Mouse (Mus musculus) spleen, adult 18-20 months (tissue): ENCODE results near the gene Gm20662.

Experiments
- DNase-seq, 2 experiments: peaks; one replicate each; pipeline ENCODE4 v3.0.0; 2022; ENCODE audit warnings: mixed read lengths in 2 of 2

The Gm20662 gene

DNA sequence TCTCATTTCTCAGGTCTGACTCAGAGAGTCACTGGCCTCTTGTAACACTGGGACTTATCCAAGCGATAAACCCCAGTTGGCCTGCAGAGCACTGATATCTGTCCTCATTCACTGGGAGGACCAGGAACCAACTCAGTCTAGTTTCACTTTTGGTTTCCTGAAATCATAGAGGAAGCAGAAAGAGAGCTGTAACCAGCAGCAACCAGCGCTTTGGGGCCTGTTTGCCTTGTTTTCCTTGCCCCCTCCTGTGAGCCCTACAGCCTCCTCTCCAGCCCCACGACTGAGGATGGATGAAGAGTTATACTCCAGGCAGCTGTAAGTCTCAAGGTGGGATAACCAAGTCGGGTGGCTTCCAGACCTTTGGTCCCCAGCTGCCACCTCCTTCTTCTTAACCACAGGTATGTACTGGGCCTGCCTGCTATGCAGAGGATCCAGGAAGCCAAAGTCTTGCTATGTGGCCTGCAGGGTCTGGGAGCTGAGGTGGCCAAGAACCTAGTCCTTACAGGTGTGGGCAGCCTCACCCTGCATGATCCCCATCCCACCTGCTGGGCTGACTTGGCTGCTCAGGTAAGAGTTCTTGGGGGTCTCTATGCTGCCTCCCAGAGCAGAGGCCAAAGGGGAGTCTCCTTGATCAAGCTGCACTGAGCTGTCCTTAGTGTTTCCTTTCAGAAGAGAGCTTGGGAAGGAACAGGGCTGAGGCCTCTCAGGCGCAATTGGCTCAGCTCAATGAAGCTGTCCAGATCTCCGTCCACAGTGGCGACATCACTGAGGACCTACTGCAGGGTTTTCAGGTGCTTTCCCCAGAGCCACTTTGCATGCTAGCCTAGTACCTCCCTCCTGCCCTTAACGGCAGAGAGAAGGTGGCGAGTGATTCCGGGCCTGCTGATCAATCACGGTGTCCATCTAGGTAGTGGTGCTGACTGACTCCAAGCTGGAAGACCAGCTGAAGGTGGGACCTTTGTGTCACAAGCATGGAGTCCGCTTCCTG lies 20.5 kb upstream of the Gm20662 start, which contains the start of gene Uba7:
Uba7 (plus strand) TSS at position 107 of the 988 bp plus-strand sequence.
- peak; percentile 27 to 42 for DNase-seq

DNA sequence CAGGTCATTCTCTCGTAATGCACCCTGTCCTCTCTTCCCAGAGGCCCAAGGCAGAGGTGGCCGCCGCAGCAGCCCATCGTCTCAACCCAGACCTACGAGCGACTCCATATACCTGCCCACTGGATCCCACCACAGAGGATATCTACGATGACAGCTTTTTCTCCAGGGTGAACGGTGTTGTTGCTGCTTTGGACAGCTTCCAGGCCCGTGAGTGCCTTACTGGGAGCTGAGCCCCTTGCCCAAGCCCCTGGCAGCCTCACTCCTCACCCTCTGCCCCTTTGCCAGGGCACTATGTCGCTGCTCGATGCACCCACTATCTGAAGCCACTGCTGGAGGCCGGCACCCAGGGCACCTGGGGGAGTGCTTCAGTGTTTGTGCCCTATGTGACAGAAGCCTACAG lies 17.3 kb upstream of the Gm20662 start:
- no peak for DNase-seq

GRCm38 (mm10) chr9:107981684-107982605 lies 14.2 kb upstream of the Gm20662 start:
- no peak for DNase-seq

GRCm38 (mm10) chr9:107982681-107983346 lies 13.3 kb upstream of the Gm20662 start, which contains the start of gene Gm20661:
Gene Gm20661, plus strand, starts transcription at chr9:107983058.
- DNase-seq = peak; percentile 24 to 38

- DNase-seq = peak; percentile 49 to 58
Measured at GRCm38 (mm10) chr9:107983421-107983890, 12.7 kb upstream of the Gm20662 start.

GRCm38 (mm10) chr9:107984052-107984753 lies 11.9 kb upstream of the Gm20662 start:
- no peak for DNase-seq

DNA sequence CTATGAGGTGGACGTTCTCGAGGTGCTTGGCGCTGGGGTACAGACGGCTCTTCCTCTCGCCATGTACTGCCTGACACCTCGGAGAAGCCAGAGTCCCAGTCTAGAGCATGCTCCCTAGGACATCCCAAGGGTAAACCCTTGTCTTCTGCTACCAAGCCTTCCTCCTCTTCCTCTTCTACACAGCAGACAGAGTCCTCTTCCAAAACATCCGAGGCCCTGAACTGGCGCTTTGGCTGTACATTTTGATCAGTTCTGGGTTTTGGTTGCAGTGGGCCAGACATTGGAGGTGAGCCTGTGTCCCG lies 11.4 kb upstream of the Gm20662 start:
- no peak for DNase-seq

DNA sequence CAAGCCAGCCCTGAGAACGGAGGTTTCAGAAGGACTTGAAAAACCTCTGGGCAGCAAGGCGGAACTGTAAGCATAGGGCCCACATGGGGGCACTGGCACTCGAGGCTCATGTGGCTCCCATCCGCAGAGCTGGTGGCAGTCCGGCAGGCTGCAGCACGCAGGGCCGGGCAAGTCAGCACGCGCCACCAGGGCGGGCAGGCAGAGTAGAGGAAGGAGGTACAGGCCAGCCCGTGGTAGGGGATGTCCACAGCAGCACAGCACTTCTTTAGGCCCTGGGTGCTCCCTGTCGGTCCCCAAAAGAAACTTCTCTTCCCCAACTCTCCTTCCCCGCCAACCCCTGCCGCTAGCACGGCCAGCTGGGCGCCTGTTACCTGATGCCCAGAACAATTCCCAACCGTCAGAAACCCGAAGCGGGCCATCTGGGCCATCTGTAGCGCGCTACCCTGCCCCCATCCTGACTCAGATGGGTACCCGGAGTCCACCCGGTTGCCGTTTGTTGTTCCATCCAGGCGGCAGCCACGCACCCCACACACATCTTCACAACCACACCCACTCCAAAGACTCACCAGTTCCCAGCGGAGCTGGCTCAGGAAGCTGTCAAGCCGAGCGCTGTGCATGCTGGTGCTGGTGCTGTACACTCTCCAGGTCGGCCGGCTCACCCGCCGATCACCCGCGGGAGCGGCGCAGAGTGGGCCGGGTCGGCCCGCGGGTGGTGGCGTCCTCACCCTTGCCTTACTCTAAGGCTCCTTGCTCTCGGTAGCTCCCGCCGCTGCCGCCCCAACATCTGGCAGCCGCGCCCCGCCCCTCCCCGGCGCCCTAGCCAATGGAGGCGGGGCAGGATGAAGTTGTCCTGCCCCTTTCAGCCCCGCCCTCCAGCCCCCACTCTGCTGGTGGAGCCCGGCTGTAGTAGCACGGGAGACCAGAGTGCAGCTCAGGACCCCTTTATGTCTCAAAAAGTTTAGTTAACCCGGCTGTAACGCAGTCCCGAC lies 10.7 kb upstream of the Gm20662 start, which contains the start of gene Inka1:
Inka1 (minus strand) TSS at position 749 of the 989 bp plus-strand sequence.
- DNase-seq = peak; percentile 88 to 95

- peak; percentile 72 to 81 for DNase-seq
Measured at GRCm38 (mm10) chr9:107986376-107986775, 9.8 kb upstream of the Gm20662 start.

- DNase-seq = no peak
Measured at GRCm38 (mm10) chr9:107987950-107988349, 8.2 kb upstream of the Gm20662 start.

GRCm38 (mm10) chr9:107992197-107992596 lies 4.0 kb upstream of the Gm20662 start, which contains the start of gene Cdhr4:
Gene Cdhr4, plus strand, starts transcription at chr9:107992497.
- DNase-seq = no peak

GRCm38 (mm10) chr9:107993013-107993412 lies 3.1 kb upstream of the Gm20662 start:
- DNase-seq = no peak

DNA sequence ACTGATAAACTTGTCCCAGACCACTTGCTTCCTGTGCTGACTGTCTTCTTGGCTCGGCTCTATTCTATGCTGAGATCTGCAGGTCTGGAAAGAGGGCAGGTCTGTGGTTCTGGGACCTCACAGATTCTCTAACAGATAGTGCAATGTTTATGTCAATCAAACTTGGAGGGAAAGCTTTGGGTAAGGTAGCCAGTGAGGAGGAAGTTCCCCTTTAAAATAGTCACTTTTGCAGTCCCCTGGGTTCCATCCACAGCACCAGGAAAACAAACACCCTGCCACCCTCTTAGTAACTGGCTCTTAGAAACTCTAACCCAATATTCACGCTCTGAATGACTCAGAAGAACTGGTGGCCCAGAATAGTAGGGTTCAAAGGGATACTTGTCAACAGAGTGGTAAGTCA lies 1.7 kb upstream of the Gm20662 start:
- DNase-seq = no peak

- no peak for DNase-seq
Measured at GRCm38 (mm10) chr9:107995513-107995912, 636 bp upstream of the Gm20662 start.

GRCm38 (mm10) chr9:108001922-108002770 lies 6.0 kb downstream of the Gm20662 start, which contains the start of gene Ip6k1:
Gene Ip6k1, plus strand, starts transcription at chr9:108002501.
- peak; percentile 99 for DNase-seq

GRCm38 (mm10) chr9:108002778-108003530 lies 6.8 kb downstream of the Gm20662 start:
- no peak for DNase-seq

- peak in 1 of 2 experiments; percentile 16 for DNase-seq
Measured at GRCm38 (mm10) chr9:108003531-108003890, 7.4 kb downstream of the Gm20662 start.

DNA sequence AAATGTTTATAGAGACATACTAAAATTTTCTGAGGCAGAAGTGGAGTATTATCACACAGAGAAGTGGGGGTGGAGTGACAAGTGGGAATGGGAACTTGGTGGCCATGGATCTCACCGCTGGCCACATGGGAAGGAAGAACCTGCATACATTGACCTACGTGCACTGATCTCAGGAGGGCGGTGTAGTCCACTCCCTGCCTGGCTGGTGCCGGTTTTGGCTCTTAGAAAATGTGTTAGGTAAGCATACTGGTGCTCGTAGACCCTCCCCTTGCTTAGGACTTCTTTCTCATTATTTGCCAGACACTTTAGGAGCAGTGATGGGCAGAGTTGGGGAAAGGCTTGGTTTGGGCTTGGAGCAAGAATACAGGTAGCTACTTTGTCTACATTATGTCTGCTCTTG lies 11.9 kb downstream of the Gm20662 start:
- no peak for DNase-seq

DNA sequence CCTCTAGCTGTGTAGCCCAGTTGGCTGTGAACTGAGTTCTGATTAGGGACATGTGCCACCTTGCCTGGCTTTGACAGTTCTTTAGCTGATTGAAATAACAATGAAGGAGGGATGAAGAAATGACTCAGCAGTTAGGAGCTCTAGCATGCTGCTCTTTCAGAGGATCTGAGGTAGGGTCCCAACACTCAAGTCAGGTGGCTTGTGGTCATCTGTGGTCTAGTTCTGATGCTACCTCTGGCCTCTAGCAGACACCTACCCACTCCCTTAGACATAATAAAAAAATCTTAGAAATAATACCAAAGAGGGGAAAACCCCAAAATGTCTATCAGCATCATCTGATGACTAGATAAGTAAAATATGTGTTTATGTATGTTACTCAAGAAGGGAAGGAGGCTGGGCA lies 14.2 kb downstream of the Gm20662 start:
- DNase-seq = no peak
